Mouse (Mus musculus): ENCODE results near the gene Spaca3.

Gene Spaca3

DNA sequence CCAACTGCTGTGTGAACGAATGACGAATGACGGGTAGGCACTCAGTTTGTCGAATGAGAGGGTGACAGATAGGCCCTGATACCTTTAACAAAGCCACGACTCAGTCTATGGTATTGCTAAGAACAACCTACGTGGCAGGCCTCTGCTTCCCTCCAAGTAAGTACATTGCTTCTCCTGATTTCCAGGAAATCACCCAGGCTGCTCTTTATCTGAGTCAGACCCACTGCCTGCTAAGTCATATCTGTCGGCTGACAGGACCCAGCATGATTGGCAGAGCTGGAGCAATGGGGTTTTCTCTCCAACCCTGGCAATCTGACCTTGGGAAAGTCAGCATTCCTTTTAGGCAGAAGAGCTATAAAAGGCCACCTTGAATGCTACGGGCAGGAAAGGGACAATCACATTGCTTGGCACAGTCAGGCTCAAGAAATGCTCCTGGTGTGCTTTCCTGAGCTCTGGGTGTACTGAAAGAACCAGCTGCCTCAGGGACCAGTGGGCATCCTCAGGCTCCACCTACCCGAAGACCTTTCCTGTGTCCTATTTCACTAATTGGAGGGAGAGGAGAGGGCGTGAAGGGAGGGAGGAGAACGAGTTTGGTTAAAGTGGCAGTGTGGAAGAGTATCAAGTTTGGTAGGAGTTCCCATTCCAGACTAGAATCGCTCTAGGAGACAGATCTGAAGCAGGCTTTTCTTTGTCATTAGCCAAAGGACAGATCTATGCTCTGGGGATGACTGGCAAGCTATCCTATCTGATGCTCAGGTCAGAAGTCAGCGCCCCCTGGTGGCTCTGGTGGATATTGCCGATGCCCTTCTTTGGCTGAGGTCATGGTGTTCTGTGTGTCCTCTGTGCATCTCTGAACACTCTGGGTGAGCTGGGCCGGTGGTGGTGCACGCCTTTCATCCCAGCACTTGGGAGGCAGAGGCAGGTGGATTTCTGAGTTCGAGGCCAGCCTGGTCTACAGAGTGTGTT is 14.6 kb downstream of the Spaca3 start:
- DNase-seq: peak; percentile 84

DNA sequence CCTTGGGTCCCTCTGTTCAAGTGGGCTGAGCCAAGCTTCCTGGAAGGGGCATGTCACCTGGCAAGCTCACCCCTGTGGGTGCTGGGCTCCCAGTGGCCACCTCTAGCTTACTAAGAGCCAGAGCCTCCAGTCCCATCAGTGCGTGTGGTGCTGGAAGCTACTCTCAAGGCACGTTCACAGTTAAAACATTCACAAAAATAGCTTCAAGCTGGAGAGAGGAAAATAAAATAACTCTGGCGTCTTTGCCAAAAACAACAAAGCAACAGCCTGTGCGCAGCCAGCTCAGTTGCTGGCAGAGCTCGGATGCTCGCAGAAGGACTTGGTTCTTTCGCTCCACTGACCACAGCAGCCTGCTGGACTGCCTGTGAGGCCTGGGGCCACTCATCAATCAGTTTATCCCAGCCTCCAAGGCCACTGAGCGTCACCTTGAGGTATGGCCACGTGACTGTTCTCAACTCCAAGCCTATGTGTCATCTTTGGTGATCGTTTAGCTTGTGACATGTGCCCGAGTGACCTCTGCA is 19.0 kb downstream of the Spaca3 start:
- peak; percentile 37 for DNase-seq

GRCm38 (mm10) chr11:80878026-80878425 is 19.9 kb downstream of the Spaca3 start:
- peak; percentile 24 for DNase-seq

DNA sequence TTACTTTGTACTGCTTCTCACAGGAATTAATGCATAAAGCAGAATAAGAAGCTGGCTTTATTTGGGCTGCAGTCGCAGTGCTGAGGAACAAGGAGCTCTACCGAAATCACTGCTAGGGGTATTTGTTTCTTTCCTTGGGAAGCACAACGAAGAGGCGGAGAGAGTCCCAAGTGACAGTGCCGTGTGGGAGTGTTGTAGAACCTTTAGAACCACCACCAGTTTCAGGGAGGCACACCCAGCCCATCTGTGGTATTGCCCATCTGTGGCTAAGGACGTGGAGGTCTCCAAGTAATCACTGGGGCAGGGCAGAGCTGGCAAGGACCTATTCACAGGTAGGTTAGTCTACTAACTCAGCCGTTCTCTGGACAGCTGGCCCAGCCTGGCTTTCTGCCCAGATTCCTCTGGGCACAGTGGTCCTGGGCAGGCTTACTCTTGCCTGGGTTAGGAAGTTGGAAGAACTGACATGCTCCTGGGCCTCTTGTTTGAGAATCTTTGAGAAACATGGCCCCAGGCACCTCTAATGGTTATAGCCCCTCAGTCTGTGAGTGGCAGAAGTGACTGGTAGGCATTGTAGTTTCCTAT is 24.2 kb downstream of the Spaca3 start:
- DNase-seq: no peak

GRCm38 (mm10) chr11:80884521-80885231 is 26.5 kb downstream of the Spaca3 start:
- no peak for DNase-seq

- no peak for DNase-seq
These were observed 28.2 kb downstream of the Spaca3 start for GRCm38 (mm10) chr11:80886365-80886764.

DNA sequence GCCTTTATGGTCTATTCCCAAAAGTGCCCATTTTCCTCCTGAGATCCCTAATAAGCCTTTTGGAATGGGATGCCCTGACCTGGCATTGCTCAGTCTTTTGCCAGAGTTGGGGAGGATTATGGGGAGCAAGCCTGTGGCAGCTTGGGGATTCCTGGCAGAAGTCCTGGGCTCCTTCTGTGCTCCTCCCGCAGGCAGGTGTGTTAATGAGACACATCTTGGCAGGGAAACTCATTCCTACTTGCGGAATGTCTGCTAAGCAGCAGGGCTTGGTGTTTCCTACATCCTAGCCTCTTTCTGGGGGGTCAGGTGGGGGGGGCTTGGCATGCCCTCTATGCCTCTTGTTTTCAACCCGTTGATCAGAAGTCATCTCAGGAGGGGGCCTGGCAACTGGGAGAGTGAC is 28.9 kb downstream of the Spaca3 start:
- DNase-seq: no peak

GRCm38 (mm10) chr11:80889336-80890063 is 31.3 kb downstream of the Spaca3 start:
- no peak for DNase-seq

- no peak for DNase-seq
These were observed 37.7 kb downstream of the Spaca3 start for GRCm38 (mm10) chr11:80895853-80896252.

DNA sequence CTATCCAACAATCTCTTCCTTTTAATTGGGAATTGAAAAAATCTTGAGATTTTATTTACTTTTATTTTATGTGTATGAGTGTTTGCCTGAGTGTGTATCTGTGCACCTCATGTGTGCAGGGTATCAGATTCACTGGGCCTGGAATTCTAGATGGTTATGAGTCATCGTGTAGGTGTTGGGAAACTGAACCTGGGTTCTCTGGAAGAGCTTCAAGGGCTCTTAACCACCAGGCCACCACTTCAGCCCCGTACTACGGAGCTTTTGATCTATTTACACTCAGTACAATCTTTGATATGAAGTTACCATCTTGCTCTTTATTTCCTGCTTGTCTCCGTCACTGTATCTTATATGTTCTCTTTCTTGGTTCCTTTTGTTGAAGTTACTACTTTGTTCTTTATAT is 42.4 kb downstream of the Spaca3 start:
- DNase-seq: peak; percentile 22

- no peak for DNase-seq
These were observed 44.5 kb downstream of the Spaca3 start for GRCm38 (mm10) chr11:80902664-80903063.

DNA sequence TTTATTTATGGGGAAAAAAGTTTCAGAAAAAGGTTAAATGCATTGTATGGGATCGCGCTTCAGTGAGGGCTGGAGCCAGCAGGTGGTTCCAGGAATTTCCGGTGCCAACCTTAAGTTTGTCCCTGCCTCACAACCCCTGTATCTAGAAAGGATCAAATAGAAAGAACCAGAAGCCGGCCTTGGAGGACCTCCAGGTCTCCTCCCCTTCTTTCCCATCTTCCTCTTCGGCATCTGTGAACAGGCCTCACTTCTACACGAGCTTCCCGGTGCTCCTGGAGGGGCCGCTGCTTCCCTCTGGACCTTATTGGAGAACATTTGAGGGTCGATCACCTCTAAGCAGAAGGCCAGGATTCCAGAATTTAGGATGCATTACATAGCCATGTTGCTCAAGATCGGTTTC is 45.3 kb downstream of the Spaca3 start:
- no peak for DNase-seq

GRCm38 (mm10) chr11:80904559-80904958 is 46.4 kb downstream of the Spaca3 start:
- DNase-seq: no peak

- DNase-seq: peak; percentile 76
These were observed 48.3 kb downstream of the Spaca3 start for GRCm38 (mm10) chr11:80906456-80906855.

DNA sequence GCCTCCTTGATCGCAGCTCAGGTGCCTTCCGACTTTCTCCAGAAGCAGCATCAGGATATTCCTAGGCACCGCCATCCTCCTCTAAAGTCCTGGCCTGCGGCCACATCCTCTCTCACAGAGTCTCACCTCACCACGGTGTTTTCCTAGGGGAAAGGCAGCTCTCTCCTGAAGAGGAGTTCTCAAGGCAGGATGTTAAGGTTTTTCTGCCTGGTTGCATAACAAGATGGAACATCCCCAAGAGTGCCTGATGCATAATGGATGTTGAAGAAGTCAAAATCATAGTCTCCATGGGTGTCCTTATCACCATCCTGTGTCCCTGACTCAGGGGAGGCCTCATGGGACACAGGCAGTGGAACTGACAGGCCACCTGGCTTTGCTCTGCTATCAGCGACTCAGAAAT is 49.7 kb downstream of the Spaca3 start:
- no peak for DNase-seq

DNA sequence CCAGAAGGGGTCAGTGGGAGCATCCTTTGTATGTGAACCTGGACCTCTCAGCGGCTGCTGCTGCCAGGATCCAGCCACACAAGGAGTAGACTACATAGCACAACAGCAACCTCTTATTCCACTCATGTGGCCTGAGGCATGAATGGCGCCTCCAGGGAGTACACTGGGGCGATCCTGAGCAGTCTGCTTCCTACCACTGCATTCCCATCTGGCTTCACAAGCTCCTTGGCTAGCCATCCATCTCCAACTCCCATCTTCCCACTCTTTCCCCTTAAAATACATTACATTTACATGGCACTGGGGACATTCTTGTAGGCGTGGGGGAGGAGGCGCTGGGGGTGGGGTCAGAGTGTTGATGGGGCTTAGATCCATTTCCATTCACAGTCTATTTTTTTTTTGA is 54.6 kb downstream of the Spaca3 start:
- DNase-seq: no peak

DNA sequence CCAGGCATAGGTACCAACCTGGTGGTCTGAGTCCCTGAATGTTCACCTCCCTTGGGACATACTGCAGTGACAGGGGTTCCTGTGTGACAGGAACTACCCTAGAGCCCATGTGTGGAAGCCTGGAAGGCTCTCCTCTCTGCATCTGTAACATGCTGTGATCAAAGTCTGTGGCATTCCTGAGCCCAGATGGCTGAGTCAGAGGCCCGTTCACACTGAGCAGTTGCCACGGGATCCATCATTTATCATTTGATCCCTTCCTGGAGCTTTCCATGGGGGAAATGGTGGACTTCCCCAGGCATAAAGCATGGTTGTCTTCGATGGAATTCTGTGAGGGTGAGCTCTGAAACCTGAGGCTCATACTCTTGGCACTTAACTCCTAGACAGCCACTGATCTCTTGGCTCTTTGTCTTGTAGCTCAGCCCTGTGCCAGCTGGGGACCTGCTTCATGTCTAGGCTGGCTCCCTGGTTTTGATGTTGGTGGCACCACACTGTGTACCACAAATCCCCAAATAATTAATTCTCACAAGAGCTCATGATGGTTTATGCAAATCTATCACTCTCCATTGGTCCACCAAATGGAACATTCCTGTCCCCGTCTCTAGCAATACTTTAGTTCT is 55.4 kb downstream of the Spaca3 start:
- DNase-seq: no peak

All from lung, postnatal 14 days (tissue).